Mouse (Mus musculus): ENCODE measurements at regions not wholly inside any gene's neighbourhood (a gene's known extent, or its start where the extent isn't known, plus 50 kb on each side); places are given as distances from the start of the nearest gene placed in this dataset.

DNA sequence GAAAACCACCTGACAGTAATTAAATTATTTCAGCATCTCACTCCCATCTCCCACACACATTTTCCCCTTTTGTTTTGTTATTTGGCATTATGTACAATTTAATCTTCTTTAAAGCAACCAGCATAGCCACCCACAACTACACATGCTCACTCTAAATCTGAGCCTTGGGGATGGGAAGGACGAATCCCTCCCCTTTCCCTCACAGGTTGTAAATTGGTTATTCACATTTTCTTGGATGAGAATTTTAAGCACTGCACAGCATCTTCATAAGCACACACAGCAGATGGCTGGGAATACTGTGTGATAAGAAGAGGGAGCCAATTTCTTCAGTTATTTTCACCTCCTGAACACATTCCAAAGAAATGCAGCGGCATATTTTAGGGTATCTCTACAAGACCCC is 179.0 kb upstream of the Nbea start:
- no peaks in the 10 kb centered on the region for H3K9me3 ChIP-seq (ENCODE audit: low read length)
- WGBS (ENCODE audit: insufficient replicate concordance), result 67% methylated on average over 2 of the region's 2 CpGs
- H3K4me2 ChIP-seq (ENCODE audit: low read depth, low read length), result no peak overlapping the region
- H3K4me1 ChIP-seq (ENCODE audit: insufficient read depth), result no peaks in the 10 kb centered on the region
- H3K9ac ChIP-seq (replicated peaks), result no peak overlapping the region
- ATAC-seq, result no peak
- DNase-seq, result no peak
- H3K4me3 ChIP-seq (ENCODE audit: low read depth, low read length), result no peak overlapping the region
- H3K27me3 ChIP-seq (ENCODE audit: insufficient read depth, low read length), result no peaks in the 10 kb centered on the region
- TF ChIP-seq EP300 (IDR thresholded peaks at IDR 0.05; ENCODE audit: low read depth) (no peak), CTCF (IDR thresholded peaks at IDR 0.05; ENCODE audit: low read depth) (no peak)
- H3K27ac ChIP-seq (ENCODE audit: low read depth), result no peak overlapping the region
- H3K36me3 ChIP-seq (replicated peaks; ENCODE audit: insufficient read depth, low read length), result no peaks in the 10 kb centered on the region

DNA sequence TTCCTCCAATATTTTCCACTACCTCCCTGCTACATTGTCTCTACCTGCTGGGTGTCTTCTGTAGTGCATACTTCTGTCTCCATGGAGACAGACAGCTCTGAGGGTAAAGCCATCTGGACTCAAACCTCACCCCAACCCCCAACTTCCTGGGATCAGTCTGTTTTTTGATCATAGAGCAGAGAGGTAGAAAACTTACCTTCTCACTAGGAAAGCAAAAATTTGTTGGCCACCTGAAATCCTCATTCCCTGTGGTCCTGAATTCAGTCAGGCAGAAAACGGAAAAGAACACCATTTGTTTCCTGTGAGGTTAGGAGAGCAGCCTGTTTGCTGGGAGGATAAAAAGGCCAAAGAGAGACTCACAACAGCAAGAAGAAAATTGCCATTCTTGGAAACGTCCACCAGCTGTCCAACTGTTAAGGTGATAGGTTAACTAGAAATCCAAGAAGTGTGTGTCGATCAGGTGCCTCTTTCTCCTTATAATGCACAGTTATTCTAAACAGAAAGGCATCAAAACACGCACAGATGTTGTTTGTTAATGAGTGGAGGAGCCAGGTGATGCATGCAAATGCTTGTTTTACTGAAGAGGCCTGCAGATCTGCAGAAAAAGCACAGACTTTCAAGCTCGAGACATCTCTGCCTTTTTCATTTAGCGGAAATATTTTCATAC is 173.7 kb upstream of the Nbea start:
- H3K4me3 ChIP-seq (ENCODE audit: low read depth, low read length), result no peak overlapping the region
- H3K4me1 ChIP-seq (ENCODE audit: insufficient read depth), result no peaks in the 10 kb centered on the region
- H3K4me2 ChIP-seq (ENCODE audit: low read depth, low read length), result no peak overlapping the region
- H3K27ac ChIP-seq (ENCODE audit: low read depth), result no peak overlapping the region
- TF ChIP-seq EP300 (IDR thresholded peaks at IDR 0.05; ENCODE audit: low read depth) (no peak), CTCF (IDR thresholded peaks at IDR 0.05; ENCODE audit: low read depth) (no peak)
- no peaks in the 10 kb centered on the region for H3K36me3 ChIP-seq (replicated peaks; ENCODE audit: insufficient read depth, low read length)
- no peaks in the 10 kb centered on the region for H3K9me3 ChIP-seq (ENCODE audit: low read length)
- ATAC-seq (no peak), DNase-seq (no peak)
- 56% methylated on average over 6 of the region's 6 CpGs for WGBS (ENCODE audit: insufficient replicate concordance)
- H3K27me3 ChIP-seq (ENCODE audit: insufficient read depth, low read length), result no peaks in the 10 kb centered on the region
- H3K9ac ChIP-seq (replicated peaks), result no peak overlapping the region

DNA sequence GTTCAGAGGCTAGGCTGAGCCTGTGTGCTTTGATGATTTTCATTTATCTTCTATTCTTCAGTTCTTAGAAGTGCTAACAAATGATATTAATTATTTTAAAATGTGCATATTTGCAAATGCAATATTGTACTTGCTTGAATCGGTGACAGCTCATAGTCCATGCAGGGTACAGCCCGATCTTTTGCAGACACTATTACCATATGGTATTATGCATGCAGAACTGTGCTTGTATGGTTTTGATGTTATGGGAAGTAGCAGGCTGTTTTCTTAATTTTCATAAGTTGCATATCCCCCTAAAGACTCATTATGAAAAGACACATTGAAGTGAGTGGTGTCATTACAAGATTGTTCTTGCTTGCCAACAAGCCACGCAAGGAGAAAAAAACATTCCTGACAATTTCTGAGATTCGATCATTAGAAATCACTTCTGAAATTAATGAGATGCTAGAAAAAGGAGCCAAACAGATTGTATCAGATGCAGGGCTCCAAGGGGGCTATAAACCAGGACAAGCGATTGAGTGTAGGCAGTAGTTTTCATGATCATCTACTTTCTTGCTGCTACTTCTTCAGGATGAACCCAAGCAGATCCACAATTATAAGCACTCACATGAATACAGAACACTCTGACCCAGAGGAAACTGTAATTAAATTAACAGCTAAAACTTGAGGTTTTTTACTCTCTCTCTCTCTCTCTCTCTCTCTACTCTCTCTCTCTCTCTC is 172.8 kb upstream of the Nbea start:
- no peaks in the 10 kb centered on the region for H3K9me3 ChIP-seq (ENCODE audit: low read length)
- H3K27me3 ChIP-seq (ENCODE audit: insufficient read depth, low read length), result no peaks in the 10 kb centered on the region
- no peaks in the 10 kb centered on the region for H3K36me3 ChIP-seq (replicated peaks; ENCODE audit: insufficient read depth, low read length)
- H3K4me2 ChIP-seq (ENCODE audit: low read depth, low read length), result no peak overlapping the region
- DNase-seq (no peak), ATAC-seq (no peak)
- WGBS (ENCODE audit: insufficient replicate concordance), result 81% methylated on average over 5 of the region's 5 CpGs
- TF ChIP-seq CTCF (IDR thresholded peaks at IDR 0.05; ENCODE audit: low read depth) (no peak), EP300 (IDR thresholded peaks at IDR 0.05; ENCODE audit: low read depth) (no peak)
- no peak overlapping the region for H3K9ac ChIP-seq (replicated peaks)
- H3K27ac ChIP-seq (ENCODE audit: low read depth), result no peak overlapping the region
- H3K4me1 ChIP-seq (ENCODE audit: insufficient read depth), result no peaks in the 10 kb centered on the region
- no peak overlapping the region for H3K4me3 ChIP-seq (ENCODE audit: low read depth, low read length)

All from liver, postnatal 0 days (tissue).